Mouse (Mus musculus): ENCODE measurements at regions not wholly inside any gene's neighbourhood (a gene's known extent, or its start where the extent isn't known, plus 50 kb on each side); places are given as distances from the start of the nearest gene placed in this dataset.

- TF ChIP-seq POLR2A (IDR thresholded peaks at IDR 0.05; ENCODE audit: low read depth, low read length), result no peak
- no peak for TF ChIP-seq CTCF (conservative IDR thresholded peaks at IDR 0.05; ENCODE audit: insufficient read depth, insufficient read length, low read depth, low read length)
These were observed 86.6 kb upstream of the Vmn1r2 start for GRCm38 (mm10) chr4:3080385-3081125.
